Mouse (Mus musculus): ENCODE results near the gene Shroom1. TPM values are rescaled to one million over a fixed set of nuclear protein-coding genes. Genes with fewer than 3 reads are reported as not detected.
"Not testable (repeated sequence)": the region's sequence is repeated elsewhere in the genome, so short reads cannot be mapped to it uniquely, and the experiment has no call there.

The Shroom1 gene
- 1.8 and 2.4 TPM in 2 replicates for polyA plus RNA-seq (2016; fragmentation: Nextera tagmentation; extraction: Ambion mirVana)

DNA sequence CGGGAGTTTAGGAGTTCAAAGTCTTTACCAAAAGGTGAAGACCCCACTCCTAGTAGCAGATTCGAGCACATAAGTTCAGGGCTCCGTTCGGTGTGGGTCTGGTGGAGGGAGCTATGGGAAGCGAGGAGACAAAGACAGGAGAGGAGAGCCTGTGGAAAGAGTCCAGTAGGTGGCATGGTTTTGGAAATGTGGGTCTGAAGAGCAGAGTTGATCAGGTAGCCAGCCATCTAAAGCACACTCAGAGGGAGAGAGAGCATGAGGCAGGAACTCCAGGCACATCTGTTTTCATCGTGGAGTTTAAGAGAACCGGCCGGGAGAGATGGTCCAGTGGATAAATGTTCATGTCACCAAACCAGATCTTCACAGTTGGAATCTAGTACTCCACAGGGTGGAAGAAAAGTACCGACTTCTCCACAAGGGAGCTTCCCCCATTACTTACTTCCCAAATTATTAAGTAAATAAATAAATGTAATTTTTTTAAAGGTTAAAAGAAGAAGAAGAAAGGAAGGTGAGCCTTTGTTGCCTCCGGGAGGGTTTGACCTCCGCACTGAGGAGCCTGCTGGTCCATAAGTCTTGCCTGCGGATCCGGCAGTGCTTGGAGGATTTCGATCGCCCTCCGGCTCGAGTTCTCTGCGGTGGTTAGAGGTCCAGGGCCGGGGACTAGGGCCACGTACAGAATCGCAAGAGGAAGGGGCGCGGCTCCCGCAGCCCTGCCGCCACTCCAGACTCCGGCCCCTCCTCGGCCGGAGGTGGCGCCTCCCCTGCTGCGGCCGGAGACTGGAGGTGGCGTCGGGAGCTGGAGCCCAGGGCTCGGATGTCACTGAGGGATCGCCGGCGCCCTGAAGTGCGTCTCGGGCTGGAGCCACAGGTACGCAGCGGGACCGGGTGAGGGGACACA lies at the start of gene Shroom1, which contains the start of gene Gm10447:
Gene Shroom1, plus strand, starts transcription at position 732 of the 898 bp plus-strand sequence.
Gene Gm10447, minus strand, starts transcription at position 637 of the 898 bp plus-strand sequence.
- Histone ChIP-seq H3K36me3 (no peaks in the 10 kb centered on the region), H3K9me3 (no peaks in the 10 kb centered on the region), H3K4me3 (peak within 1 kb of the TSS; percentile 49), H3K4me1 (peaks cover 8% of the 10 kb centered on the region; the same call in 1 of the 2 replicates), H3K9ac (replicated peaks) (peak within 1 kb of the TSS; percentile 49), H3K27ac (replicated peaks) (no peak within 1 kb of the TSS), H3K27me3 (peaks cover 72% of the 10 kb centered on the region), H3K4me2 (replicated peaks) (peak within 1 kb of the TSS; percentile 81)
- WGBS, result 5% methylated on average over 42 of the region's 42 CpGs
- peak; percentile 41; the same call in 1 of the 2 replicates for ATAC-seq (ENCODE audit: low FRiP score, low read depth)

DNA sequence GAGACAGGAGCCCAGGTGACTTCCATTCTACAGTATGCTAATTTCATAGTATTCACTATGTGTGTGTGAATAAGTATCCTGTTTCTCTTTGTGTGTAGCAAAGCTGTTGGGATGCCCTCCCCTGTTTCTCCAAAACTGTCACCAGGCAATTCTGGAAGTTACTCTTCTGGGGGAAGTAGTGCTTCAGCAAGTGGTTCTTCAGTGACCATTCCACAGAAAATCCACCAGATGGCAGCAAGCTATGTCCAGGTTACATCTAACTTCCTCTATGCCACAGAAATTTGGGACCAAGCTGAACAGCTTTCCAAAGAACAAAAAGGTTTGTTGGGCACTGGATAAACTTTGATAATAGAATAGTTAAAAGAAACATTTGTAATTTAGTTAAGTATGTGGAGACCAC lies 45.3 kb upstream of the Shroom1 start:
- H3K27ac ChIP-seq (replicated peaks), result no peak overlapping the region
- no peak overlapping the region for H3K4me2 ChIP-seq (replicated peaks)
- H3K36me3 ChIP-seq, result peaks cover 90% of the 10 kb centered on the region
- no peaks in the 10 kb centered on the region for H3K4me1 ChIP-seq
- H3K4me3 ChIP-seq, result no peak overlapping the region
- no peak for ATAC-seq (ENCODE audit: low FRiP score, low read depth)
- no peak overlapping the region for H3K9ac ChIP-seq (replicated peaks)
- no peaks in the 10 kb centered on the region for H3K9me3 ChIP-seq
- H3K27me3 ChIP-seq, result no peaks in the 10 kb centered on the region

GRCm38 (mm10) chr11:53413871-53414270 lies 43.1 kb upstream of the Shroom1 start:
- ATAC-seq (ENCODE audit: low FRiP score, low read depth), result no peak
- Histone ChIP-seq H3K27ac (replicated peaks) (no peak overlapping the region), H3K4me1 (no peaks in the 10 kb centered on the region), H3K4me3 (no peak overlapping the region), H3K27me3 (no peaks in the 10 kb centered on the region), H3K9ac (replicated peaks) (no peak overlapping the region), H3K9me3 (no peaks in the 10 kb centered on the region), H3K4me2 (replicated peaks) (no peak overlapping the region), H3K36me3 (peaks cover 94% of the 10 kb centered on the region)
- WGBS, result 98% methylated on average over 4 of the region's 4 CpGs

DNA sequence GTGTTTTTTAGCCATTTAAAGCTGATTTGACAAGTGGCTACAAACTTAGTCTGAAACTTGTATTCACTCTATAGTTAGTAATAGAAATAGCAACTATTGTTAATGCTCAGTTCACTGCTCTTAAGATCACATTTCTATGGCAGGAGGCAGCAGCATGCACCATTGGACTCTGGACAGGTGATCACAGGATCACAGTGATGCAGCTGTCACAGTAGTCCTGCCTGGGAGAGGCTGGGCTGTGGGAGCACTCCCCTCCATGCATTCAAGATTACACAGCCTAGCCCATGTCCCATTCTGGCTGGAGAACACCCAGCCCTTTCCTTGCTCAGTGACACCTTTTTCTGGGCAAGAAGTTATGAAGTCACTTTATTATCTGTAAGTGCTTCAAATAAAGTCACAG lies 39.0 kb upstream of the Shroom1 start:
- ATAC-seq (ENCODE audit: low FRiP score, low read depth), result no peak
- Histone ChIP-seq H3K4me1 (no peaks in the 10 kb centered on the region), H3K36me3 (peaks cover 73% of the 10 kb centered on the region), H3K4me3 (no peak overlapping the region), H3K27ac (replicated peaks) (no peak overlapping the region), H3K9ac (replicated peaks) (no peak overlapping the region), H3K4me2 (replicated peaks) (no peak overlapping the region), H3K9me3 (no peaks in the 10 kb centered on the region), H3K27me3 (no peaks in the 10 kb centered on the region)

GRCm38 (mm10) chr11:53423036-53423435 lies 34.0 kb upstream of the Shroom1 start, which contains the start of gene Leap2:
Leap2 (minus strand) TSS chr11:53423170.
- Histone ChIP-seq H3K4me3 (no peak within 1 kb of the TSS), H3K27ac (replicated peaks) (no peak within 1 kb of the TSS), H3K27me3 (no peaks in the 10 kb centered on the region), H3K9ac (replicated peaks) (no peak within 1 kb of the TSS), H3K4me2 (replicated peaks) (no peak within 1 kb of the TSS), H3K4me1 (no peaks in the 10 kb centered on the region), H3K36me3 (peaks cover 28% of the 10 kb centered on the region), H3K9me3 (no peaks in the 10 kb centered on the region)
- 91% methylated on average over 4 of the region's 4 CpGs for WGBS
- no peak for ATAC-seq (ENCODE audit: low FRiP score, low read depth)

- H3K36me3 ChIP-seq, result peaks cover 22% of the 10 kb centered on the region
- H3K4me2 ChIP-seq (replicated peaks), result no peak overlapping the region
- no peak for ATAC-seq (ENCODE audit: low FRiP score, low read depth)
- H3K27ac ChIP-seq (replicated peaks), result no peak overlapping the region; the same call in 1 of the 2 replicates
- H3K4me1 ChIP-seq, result peaks cover 5% of the 10 kb centered on the region
- no peak overlapping the region for H3K4me3 ChIP-seq
- WGBS, result 77% methylated on average over 2 of the region's 2 CpGs
- no peaks in the 10 kb centered on the region for H3K27me3 ChIP-seq
- H3K9me3 ChIP-seq, result no peaks in the 10 kb centered on the region
- no peak overlapping the region for H3K9ac ChIP-seq (replicated peaks)
Measured at GRCm38 (mm10) chr11:53424826-53425225, 32.2 kb upstream of the Shroom1 start.

DNA sequence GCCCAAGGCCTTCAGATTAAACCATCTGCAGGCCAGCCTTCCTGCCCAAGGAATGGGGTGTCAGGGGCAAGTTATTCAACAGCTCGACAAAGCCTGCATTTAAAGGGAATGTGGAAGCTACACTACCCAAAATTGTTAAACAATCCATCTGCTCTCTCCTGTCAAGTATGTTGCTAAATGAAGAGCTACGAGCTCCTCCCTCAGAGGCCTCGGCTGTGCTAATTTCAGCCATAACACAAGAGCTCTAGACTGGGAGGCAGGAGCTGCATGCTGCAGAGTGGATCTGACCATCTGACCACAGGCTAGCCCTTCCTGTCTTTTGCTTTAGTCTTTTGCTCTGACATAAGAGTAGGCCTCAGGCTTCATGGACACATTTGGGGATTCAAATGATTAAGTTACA lies 31.8 kb upstream of the Shroom1 start:
- no peaks in the 10 kb centered on the region for H3K27me3 ChIP-seq
- H3K9ac ChIP-seq (replicated peaks), result no peak overlapping the region
- H3K9me3 ChIP-seq, result no peaks in the 10 kb centered on the region
- peaks cover 17% of the 10 kb centered on the region for H3K36me3 ChIP-seq
- H3K4me3 ChIP-seq, result no peak overlapping the region
- 79% methylated on average over 3 of the region's 3 CpGs for WGBS
- peaks cover 9% of the 10 kb centered on the region for H3K4me1 ChIP-seq
- no peak for ATAC-seq (ENCODE audit: low FRiP score, low read depth)
- no peak overlapping the region for H3K4me2 ChIP-seq (replicated peaks)
- no peak overlapping the region for H3K27ac ChIP-seq (replicated peaks)

- Histone ChIP-seq H3K4me3 (no peak overlapping the region), H3K9ac (replicated peaks) (no peak overlapping the region), H3K4me2 (replicated peaks) (no peak overlapping the region), H3K36me3 (peaks cover 14% of the 10 kb centered on the region), H3K27me3 (no peaks in the 10 kb centered on the region), H3K4me1 (peaks cover 10% of the 10 kb centered on the region), H3K9me3 (no peaks in the 10 kb centered on the region), H3K27ac (replicated peaks) (no peak overlapping the region)
- 87% methylated on average over 6 of the region's 6 CpGs for WGBS
- ATAC-seq (ENCODE audit: low FRiP score, low read depth), result no peak
Measured at GRCm38 (mm10) chr11:53425711-53426255, 31.2 kb upstream of the Shroom1 start.

DNA sequence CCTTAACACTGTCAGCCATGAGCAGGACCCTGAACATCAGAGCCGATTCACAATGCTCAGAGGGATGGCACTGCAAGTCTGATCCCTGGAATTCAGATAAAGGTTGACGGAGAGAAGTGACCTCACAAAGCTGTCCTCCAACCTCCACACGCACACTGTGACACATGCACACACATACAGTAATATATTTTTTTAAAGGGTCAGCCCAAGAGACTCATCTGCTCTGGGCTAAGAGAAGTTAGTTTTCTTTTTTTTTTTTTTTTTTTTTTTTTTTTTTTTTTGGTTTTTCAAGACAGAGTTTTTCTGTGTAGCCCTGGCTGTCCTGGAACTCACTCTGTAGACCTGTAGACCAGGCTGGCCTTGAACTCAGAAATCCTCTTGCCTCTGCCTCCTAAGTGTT lies 30.1 kb upstream of the Shroom1 start:
- not testable (repeated sequence) for ATAC-seq (ENCODE audit: low FRiP score, low read depth); H3K9ac ChIP-seq (replicated peaks); H3K9me3 ChIP-seq; H3K4me2 ChIP-seq (replicated peaks); H3K4me3 ChIP-seq; H3K27me3 ChIP-seq; H3K27ac ChIP-seq (replicated peaks)
- peaks cover 10% of the 10 kb centered on the region for H3K36me3 ChIP-seq
- WGBS, result 87% methylated on average over 3 of the region's 3 CpGs
- H3K4me1 ChIP-seq, result peaks cover 15% of the 10 kb centered on the region

DNA sequence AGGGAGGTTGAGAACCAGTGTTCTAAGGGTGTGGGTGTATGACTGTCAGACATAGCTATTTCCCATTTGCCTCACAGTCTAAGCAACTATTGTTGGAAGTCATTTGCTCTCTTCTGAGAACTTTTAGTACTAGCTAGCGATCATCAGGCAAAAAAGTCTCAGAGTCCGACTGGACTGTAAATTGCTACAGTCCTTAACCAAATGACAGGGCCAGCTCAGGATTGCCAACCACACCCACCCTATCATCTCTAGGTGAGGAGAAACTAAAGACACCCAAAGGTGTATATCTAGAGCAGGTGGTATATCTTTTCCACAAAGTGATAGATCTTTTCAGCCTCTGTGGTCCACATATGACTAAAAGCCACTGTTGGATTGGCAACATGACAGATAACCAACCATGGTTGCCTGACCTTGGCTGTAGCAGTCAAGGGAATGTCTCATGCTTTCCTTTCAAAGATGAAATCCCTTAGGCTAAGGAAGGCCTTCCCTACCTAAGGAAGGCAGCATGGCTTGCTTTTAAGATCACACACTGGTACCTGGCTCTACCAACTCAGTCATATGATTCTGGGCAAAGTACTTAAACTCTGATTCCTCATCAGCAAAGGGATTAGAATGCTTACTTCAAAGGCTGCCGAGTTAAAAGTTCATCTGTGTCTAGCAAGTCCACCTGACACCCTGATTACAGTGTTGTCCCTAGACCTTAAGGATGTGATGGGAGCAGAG lies 28.9 kb upstream of the Shroom1 start:
- H3K4me2 ChIP-seq (replicated peaks), result no peak overlapping the region
- H3K36me3 ChIP-seq, result peaks cover 10% of the 10 kb centered on the region
- no peaks in the 10 kb centered on the region for H3K27me3 ChIP-seq
- 94% methylated on average over 3 of the region's 3 CpGs for WGBS
- no peak overlapping the region for H3K9ac ChIP-seq (replicated peaks)
- H3K4me1 ChIP-seq, result peaks cover 15% of the 10 kb centered on the region
- H3K4me3 ChIP-seq, result no peak overlapping the region
- H3K9me3 ChIP-seq, result no peaks in the 10 kb centered on the region
- ATAC-seq (ENCODE audit: low FRiP score, low read depth), result no peak
- no peak overlapping the region for H3K27ac ChIP-seq (replicated peaks)

DNA sequence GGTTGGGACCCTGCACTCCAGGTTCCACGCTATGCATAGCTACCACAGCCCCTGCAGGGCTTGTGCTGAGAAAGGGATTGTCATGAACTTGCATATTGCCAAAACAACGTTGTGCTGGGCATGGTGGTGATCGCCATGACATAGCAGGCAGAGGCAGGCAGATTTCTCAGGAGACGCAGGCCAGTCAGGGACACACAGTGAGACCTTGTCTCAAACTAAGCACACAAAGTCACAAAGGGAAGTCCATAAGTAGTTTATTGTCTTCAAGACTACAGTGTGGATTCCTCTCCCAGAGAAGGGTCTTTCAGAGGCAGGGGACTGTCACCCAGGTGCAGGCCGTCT lies 28.3 kb upstream of the Shroom1 start:
- no peaks in the 10 kb centered on the region for H3K27me3 ChIP-seq
- no peak overlapping the region for H3K4me2 ChIP-seq (replicated peaks)
- peaks cover 10% of the 10 kb centered on the region for H3K36me3 ChIP-seq
- peaks cover 15% of the 10 kb centered on the region for H3K4me1 ChIP-seq
- no peak for ATAC-seq (ENCODE audit: low FRiP score, low read depth)
- no peak overlapping the region for H3K9ac ChIP-seq (replicated peaks)
- no peak overlapping the region for H3K4me3 ChIP-seq
- 97% methylated on average over 5 of the region's 5 CpGs for WGBS
- H3K27ac ChIP-seq (replicated peaks), result no peak overlapping the region
- H3K9me3 ChIP-seq, result no peaks in the 10 kb centered on the region

DNA sequence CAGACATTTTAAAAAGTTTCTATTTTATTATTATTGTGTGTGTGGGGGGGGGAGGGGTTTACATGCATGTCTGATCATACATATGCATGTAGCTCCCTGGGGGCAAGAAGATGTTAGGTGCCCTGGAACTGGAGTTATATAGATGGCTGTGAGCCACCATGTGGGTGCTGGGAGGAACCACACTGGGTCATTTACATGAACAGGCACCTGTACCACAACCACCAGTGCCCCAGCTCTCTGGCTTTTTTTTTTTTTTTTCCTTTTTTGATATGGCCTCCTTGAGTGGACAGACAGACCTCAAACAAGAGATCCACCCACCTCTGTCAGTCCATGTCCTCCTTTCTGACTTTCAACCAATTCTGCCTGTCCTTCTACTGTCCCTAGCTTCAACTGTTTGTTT lies 27.8 kb upstream of the Shroom1 start:
- Histone ChIP-seq H3K4me2 (replicated peaks) (peak overlapping the region; percentile 91), H3K9me3 (no peaks in the 10 kb centered on the region), H3K4me1 (peaks cover 15% of the 10 kb centered on the region), H3K27me3 (no peaks in the 10 kb centered on the region), H3K36me3 (peaks cover 10% of the 10 kb centered on the region), H3K4me3 (peak overlapping the region; percentile 82), H3K9ac (replicated peaks) (no peak overlapping the region), H3K27ac (replicated peaks) (no peak overlapping the region)
- no peak for ATAC-seq (ENCODE audit: low FRiP score, low read depth)

Data from midbrain, embryonic 12.5 days (tissue).